Comparison of ENCODE assay signal across 8 mouse cellular contexts in the genomic region with DNA sequence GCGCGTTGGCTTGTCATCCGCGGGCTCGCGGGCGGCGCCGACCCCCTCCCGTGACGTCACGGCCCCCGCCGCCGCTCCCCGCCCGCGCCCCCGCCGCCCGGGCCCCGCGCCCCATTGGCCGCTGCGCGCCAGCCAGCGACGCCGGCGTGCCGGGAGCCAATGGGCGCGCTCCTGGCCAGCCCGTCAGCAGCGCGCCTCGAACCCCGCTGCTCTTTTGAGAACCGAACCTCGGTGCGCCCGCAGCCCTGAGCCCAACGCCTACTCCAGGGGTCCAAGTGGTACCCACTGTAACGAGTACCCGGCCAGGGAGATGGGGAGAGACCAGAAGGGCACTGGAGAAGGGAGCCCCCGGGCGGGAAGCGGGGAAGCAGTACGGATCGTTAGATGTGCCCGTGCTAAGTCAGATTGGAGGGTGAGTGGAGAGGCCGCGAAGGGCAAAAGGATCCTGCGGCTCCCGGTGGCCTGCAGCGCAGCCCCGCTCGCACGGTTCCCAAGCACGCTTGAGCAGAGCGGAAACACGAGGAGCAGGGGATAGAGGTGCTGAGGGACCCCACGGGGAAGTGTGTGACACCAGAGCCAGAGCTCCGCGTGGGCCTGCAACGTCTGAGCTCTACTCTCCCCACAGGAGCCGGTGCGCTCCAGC. TPM values are rescaled to one million over a fixed set of nuclear protein-coding genes. Genes with fewer than 3 reads are reported as not detected.
DNase-seq lines count a peak whose midpoint lies in the region; ATAC-seq and TF ChIP-seq lines count a peak whose summit lies in the region.

No protein-coding gene starts in this region.

- under 1% methylated on average over 49 of the region's 68 CpGs for WGBS in hindbrain, postnatal 0 days

- H3K27me3 ChIP-seq in E14TG2a.4 (ENCODE audit: insufficient read depth, low read length) = peaks cover 95% of the 10 kb centered on the region
- H3K27me3 ChIP-seq in hindbrain, postnatal 0 days (ENCODE audit: insufficient read depth, low read length) = peaks cover 75% of the 10 kb centered on the region

- peak; percentile 27 for DNase-seq in adrenal gland, postnatal 10 days
- no peak for DNase-seq in adrenal gland, adult 8-10 months
- DNase-seq in embryo, embryonic 9.5 days (ENCODE audit: extremely low spot score) = peak; percentile 79
- DNase-seq in hindbrain, postnatal 0 days (ENCODE audit: low spot score) = peak; percentile 76
- peak; percentile 81 for DNase-seq in neural tube, embryonic 10.5 days (ENCODE audit: extremely low spot score, low spot score)
- no peak for DNase-seq in layer of hippocampus, adult 2 months (ENCODE audit: low spot score in 2 of 2)
- DNase-seq in right cerebral cortex, adult 18-20 months = no peak

- H3K36me3 ChIP-seq in E14TG2a.4 (ENCODE audit: insufficient read depth, low read length) = no peaks in the 10 kb centered on the region
- no peaks in the 10 kb centered on the region for H3K36me3 ChIP-seq in hindbrain, postnatal 0 days (ENCODE audit: insufficient read depth, low read length)

- peaks cover 52% of the 10 kb centered on the region for H3K4me1 ChIP-seq in E14TG2a.4 (replicated peaks; ENCODE audit: low read depth, low read length)
- H3K4me1 ChIP-seq in hindbrain, postnatal 0 days (ENCODE audit: insufficient read depth, low read length) = no peaks in the 10 kb centered on the region

- H3K9me3 ChIP-seq in E14TG2a.4 (ENCODE audit: low read length) = no peaks in the 10 kb centered on the region
- H3K9me3 ChIP-seq in hindbrain, postnatal 0 days (ENCODE audit: low read length) = no peaks in the 10 kb centered on the region

- H3K4me2 ChIP-seq in hindbrain, postnatal 0 days (ENCODE audit: low read depth, low read length) = peak overlapping the region; percentile 53

- peak overlapping the region; percentile 77 for H3K4me3 ChIP-seq in E14TG2a.4 (replicated peaks; ENCODE audit: low read length)
- peak overlapping the region; percentile 44 for H3K4me3 ChIP-seq in hindbrain, postnatal 0 days (ENCODE audit: low read length)
- H3K4me3 ChIP-seq in layer of hippocampus, adult 2 months = no peak overlapping the region

- H3K9ac ChIP-seq in hindbrain, postnatal 0 days (replicated peaks; ENCODE audit: low read length) = peak overlapping the region; percentile 35; the same call in 1 of the 2 replicates

- ATAC-seq in hindbrain, postnatal 0 days = peak; percentile 67

- no peak for TF ChIP-seq CTCF in E14TG2a.4 (conservative IDR thresholded peaks at IDR 0.05; ENCODE audit: low read length)
- no peak for TF ChIP-seq CTCF in hindbrain, postnatal 0 days (IDR thresholded peaks at IDR 0.05; ENCODE audit: low read depth)
- TF ChIP-seq CTCF in layer of hippocampus, adult 2 months (conservative IDR thresholded peaks at IDR 0.05) = no peak

- no peak overlapping the region; the same call in 1 of the 2 replicates for H3K27ac ChIP-seq in hindbrain, postnatal 0 days
- H3K27ac ChIP-seq in layer of hippocampus, adult 2 months = no peak overlapping the region

RNA-seq across cellular contexts. Expression of a gene that starts 0.6 kb away (rescaled TPM):
- total RNA-seq in adrenal gland, postnatal 10 days (2021) = not detected
- total RNA-seq in adrenal gland, adult 8-10 months (2022) = not detected
- total RNA-seq in hindbrain, postnatal 0 days (2014; rRNA removed) = 11.4 and 14.9 TPM in 2 replicates
- polyA plus RNA-seq in hindbrain, postnatal 0 days (2015; fragmentation: Nextera tagmentation; extraction: Ambion mirVana) = 1.6 and 2.1 TPM in 2 replicates
- not detected for total RNA-seq in layer of hippocampus, adult 2 months (2021)

Comparison
In these comparisons a context has a peak if more than half of its experiments do, and no peak if none do; other contexts are left out.
1. DNase-seq: peak in adrenal gland, postnatal 10 days (single experiment), embryo, embryonic 9.5 days (single experiment), hindbrain, postnatal 0 days (single experiment) and neural tube, embryonic 10.5 days (single experiment); none in adrenal gland, adult 8-10 months (single experiment), layer of hippocampus, adult 2 months (0 of 2) and right cerebral cortex, adult 18-20 months (single experiment).
2. RNA of a gene that starts 0.6 kb away (total RNA-seq): 11.4 to 14.9 TPM in hindbrain, postnatal 0 days; not detected in layer of hippocampus, adult 2 months, not detected in adrenal gland, postnatal 10 days and not detected in adrenal gland, adult 8-10 months; every median in the first group is over 10 times any median in the second.